Mouse (Mus musculus): ENCODE data around the gene Gstp3.
A peak's percentile ranks its signal among the peaks of the same experiment; 100 is the strongest.
"Not testable (repeated sequence)": the region's sequence is repeated elsewhere in the genome, so short reads cannot be mapped to it uniquely, and the experiment has no call there.

Gstp3 gene

DNA sequence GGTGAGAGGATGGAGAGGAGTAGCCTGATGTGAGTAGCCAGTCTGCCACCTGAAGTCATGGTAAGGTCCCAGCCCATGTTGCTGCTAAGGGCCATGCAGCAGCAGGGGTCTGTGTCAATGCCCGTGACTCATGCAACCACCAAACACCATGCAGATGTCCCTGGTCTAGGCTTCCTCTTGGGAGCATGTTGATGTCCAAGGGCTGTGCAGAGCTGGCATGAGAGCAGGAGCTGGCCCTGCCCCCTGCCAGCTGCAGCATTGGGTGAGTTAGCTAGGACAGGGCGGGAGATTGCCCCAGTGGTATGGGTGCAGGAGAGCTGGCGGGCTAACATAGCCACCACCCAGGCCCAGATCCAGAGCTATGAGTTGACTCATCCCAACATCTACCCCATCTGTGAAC lies 31.1 kb upstream of the Gstp3 start:
- DNase-seq (ENCODE audit: inconsistent age in 2 of 2, low spot score in 1 of 2): no peak

- no peak for DNase-seq (ENCODE audit: inconsistent age in 2 of 2, low spot score in 1 of 2)
These were observed 29.8 kb upstream of the Gstp3 start for GRCm38 (mm10) chr19:4089128-4089527.

- no peak for DNase-seq (ENCODE audit: inconsistent age in 2 of 2, low spot score in 1 of 2)
These were observed 28.8 kb upstream of the Gstp3 start for GRCm38 (mm10) chr19:4088146-4088545.

- DNase-seq (ENCODE audit: inconsistent age in 2 of 2, low spot score in 1 of 2): peak; percentile 31
These were observed 27.7 kb upstream of the Gstp3 start for GRCm38 (mm10) chr19:4087090-4087489.

DNA sequence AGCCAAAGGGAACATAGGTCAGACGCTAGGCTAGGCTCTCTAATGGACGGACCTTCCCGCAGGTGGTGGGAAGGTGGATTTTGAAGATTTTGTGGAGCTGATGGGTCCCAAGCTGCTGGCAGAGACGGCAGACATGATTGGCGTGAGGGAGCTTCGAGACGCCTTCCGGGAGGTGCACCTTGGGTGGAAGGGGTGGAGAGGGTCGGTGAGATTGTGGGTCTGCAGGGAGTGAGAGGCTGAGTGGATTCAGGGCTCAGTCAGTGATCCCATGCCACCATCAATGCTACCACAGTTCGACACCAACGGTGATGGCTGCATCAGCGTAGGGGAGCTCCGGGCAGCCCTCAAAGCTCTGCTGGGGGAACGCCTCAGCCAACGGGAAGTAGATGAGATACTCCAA lies 26.8 kb upstream of the Gstp3 start:
- peak in 1 of 2 experiments; percentile 2 for DNase-seq (ENCODE audit: inconsistent age in 2 of 2, low spot score in 1 of 2)

- DNase-seq (ENCODE audit: inconsistent age in 2 of 2, low spot score in 1 of 2): peak in 1 of 2 experiments; percentile 56
These were observed 25.6 kb upstream of the Gstp3 start for GRCm38 (mm10) chr19:4084984-4085383.

GRCm38 (mm10) chr19:4083826-4084225 lies 24.5 kb upstream of the Gstp3 start:
- DNase-seq (ENCODE audit: inconsistent age in 2 of 2, low spot score in 1 of 2): peak in 1 of 2 experiments; percentile 23

GRCm38 (mm10) chr19:4083316-4083715 lies 23.9 kb upstream of the Gstp3 start:
- no peak for DNase-seq (ENCODE audit: inconsistent age in 2 of 2, low spot score in 1 of 2)

DNA sequence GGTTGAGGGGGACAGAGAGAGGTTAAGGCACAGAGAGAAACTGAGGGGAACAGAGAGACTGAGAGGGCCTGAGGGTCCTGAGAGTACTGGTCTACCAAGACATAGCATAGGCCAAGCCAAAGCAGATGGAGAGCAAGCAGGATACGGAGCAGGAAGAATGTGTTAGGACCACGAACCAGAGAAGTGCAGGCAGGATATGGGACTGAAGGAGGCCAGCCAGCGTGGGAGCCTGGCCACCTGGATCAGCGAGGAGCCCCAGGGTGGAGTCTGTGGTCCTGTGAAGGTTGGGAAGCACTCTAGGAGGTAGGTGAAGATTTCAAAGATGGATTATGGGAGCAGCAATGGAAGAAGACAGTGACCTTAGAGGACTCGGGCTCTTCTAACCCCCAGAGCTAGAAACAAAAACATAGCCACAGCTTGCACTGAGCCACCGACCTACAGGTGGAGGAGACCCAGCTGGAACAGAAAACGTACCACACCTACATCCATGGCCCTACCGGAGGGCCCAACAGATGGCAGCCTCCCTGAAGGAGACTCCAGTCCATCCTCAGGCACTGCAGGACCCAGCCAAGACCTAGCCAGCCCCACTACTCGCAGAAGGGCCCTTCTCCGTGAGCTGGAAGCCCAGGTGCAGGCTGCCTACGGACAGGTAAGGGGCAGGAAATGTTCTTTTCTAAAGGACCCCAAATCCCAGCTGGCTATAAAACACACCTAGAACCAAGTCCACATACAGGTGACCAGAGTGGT lies 23.0 kb upstream of the Gstp3 start:
- no peak for DNase-seq (ENCODE audit: inconsistent age in 2 of 2, low spot score in 1 of 2)

GRCm38 (mm10) chr19:4081394-4081793 lies 22.0 kb upstream of the Gstp3 start, which contains the start of gene Cabp2:
Gene Cabp2, plus strand, starts transcription at chr19:4081578.
- no peak for DNase-seq (ENCODE audit: inconsistent age in 2 of 2, low spot score in 1 of 2)

DNA sequence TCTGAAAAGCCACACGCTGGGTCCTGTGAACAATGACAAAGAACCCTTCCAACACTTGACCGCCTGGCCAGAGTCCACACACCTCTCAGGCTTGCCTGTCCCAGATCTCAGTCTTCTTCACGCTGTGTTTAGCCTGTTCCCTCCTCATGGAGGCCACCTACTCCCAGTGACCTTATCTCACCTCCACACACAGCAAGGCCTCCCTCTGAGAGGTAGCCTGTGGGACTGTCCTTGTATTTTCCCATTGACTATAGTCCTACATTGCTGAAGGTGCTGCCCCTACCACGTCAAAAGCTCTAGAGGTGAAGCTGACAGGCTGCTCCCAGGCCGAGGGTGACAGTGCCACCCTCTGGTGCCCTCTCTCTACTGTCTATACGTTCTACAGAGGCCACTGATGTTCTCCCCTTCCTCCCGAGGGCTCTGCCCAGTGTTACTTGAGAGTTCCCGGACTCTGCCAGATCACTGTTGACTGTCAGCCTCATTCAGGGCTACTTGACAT lies 21.2 kb upstream of the Gstp3 start:
- DNase-seq (ENCODE audit: inconsistent age in 2 of 2, low spot score in 1 of 2): peak; percentile 3 to 34

GRCm38 (mm10) chr19:4079594-4079993 lies 20.2 kb upstream of the Gstp3 start:
- peak; percentile 27 to 51 for DNase-seq (ENCODE audit: inconsistent age in 2 of 2, low spot score in 1 of 2)

GRCm38 (mm10) chr19:4075531-4075930 lies 16.2 kb upstream of the Gstp3 start:
- DNase-seq (ENCODE audit: inconsistent age in 2 of 2, low spot score in 1 of 2): no peak

DNA sequence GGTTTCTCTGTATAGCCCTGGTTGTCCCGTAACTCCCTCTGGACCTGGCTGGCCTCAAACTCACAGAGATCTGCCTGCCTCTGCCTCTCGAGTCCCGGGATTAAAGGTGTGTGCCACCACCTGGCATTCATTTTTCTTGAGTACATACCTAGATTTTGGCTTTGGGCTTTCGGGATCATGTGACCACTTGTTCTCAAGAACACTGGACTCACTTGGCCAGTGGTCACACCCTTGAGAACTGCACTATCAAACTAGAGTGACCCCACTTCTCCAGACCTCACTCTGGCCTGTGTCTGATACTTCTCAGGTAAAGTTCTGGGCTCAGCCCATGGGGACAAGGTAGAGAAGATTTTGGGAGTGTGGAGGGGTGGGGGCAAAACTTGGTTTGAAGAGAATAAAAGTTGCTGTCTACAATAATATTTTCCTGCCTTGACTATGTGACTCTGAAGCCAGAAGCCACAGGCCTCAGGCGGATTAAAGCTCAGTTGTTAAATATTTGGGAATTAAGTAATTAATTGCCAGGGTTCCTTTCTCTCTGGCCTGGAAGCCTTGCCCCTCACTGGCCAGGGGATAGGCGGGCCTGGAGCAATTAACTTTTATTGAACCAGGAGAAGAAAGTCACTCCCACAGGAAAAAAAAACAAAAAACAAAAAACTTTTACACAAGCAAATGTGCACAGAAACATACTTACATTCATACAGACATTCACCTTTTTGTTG lies 13.5 kb upstream of the Gstp3 start:
- no peak for DNase-seq (ENCODE audit: inconsistent age in 2 of 2, low spot score in 1 of 2)

DNA sequence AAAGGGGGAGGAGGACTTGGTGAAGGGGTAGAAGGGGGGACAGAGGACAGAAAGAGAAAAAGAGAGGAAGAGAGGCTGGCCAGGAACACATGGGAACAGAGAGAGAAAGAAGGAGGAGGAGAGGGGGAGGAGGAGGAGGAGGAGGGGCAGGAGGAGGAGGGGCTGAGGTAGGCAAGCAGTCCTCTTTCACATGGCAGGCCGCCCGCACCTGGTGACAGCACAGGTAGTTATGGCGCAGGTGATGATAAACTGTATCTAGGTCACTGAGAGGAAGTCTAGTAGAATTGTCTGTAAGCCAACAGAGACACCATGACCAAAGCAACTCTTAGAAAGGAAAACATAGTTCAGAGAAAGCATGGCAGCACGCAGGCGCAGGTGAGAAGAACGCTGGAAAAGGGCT lies 12.0 kb upstream of the Gstp3 start:
- DNase-seq (ENCODE audit: inconsistent age in 2 of 2, low spot score in 1 of 2): no peak

- DNase-seq (ENCODE audit: inconsistent age in 2 of 2, low spot score in 1 of 2): no peak
These were observed 11.4 kb upstream of the Gstp3 start for GRCm38 (mm10) chr19:4070756-4071155.

GRCm38 (mm10) chr19:4070311-4070710 lies 10.9 kb upstream of the Gstp3 start:
- no peak for DNase-seq (ENCODE audit: inconsistent age in 2 of 2, low spot score in 1 of 2)

DNA sequence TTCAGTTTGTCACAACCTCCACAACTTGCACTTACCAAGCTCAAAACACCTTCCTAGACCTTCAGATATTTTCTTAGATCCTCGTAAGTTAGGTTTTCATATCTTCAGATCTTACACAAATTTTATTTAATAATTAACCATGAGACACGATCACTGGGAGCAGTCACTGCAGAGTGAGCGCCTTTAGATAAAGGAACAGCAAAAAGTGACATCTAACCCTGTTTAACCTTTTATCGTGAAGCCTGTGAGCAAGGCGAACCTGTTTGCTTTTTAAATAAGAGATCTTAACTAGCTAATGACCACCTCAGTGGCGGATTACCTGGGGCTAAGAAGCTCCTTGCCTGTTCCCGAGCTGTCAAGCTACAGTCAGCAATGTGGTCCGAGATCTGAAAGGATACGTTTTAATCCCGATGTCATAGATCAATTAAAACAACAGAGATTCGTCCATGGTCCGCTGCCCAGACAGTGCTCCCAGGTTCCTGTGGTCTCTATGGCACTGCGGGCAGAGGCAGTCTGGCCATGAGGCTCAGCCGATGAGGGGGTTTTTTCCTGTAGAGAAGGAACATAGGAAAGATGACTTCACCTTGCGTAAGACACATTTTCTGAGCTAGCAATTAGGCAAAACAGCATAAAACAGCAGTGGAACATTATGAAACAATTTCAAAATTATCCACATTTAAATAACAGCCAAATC lies 9.5 kb upstream of the Gstp3 start:
- no peak for DNase-seq (ENCODE audit: inconsistent age in 2 of 2, low spot score in 1 of 2)

- DNase-seq (ENCODE audit: inconsistent age in 2 of 2, low spot score in 1 of 2): not testable (repeated sequence)
These were observed 8.9 kb upstream of the Gstp3 start for GRCm38 (mm10) chr19:4068242-4068641.

- no peak for DNase-seq (ENCODE audit: inconsistent age in 2 of 2, low spot score in 1 of 2)
These were observed 7.5 kb upstream of the Gstp3 start for GRCm38 (mm10) chr19:4066877-4067276.

- peak in 1 of 2 experiments; percentile 32 for DNase-seq (ENCODE audit: inconsistent age in 2 of 2, low spot score in 1 of 2)
These were observed 6.9 kb upstream of the Gstp3 start for GRCm38 (mm10) chr19:4066280-4066679.

DNA sequence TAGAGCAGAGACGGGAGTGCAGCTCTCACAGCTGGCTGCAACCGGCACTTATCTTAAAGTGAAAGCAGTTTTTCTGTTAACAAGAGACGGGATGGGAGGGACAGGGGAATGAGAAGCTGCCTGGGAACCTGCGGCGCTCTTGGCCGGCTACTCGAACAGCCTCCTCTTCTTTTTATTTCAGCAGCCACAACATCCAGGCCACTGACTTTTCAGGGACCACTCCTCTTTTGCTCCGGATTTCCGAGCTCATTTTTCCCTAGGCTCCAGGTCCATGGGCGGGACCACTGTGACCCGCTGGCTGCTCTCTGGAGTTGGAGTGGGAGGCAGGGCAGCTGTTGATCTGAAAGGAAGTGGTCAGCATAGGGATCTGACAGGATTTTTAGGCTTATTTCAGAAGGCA lies 5.1 kb upstream of the Gstp3 start:
- peak in 1 of 2 experiments; percentile 52 for DNase-seq (ENCODE audit: inconsistent age in 2 of 2, low spot score in 1 of 2)
